Mouse (Mus musculus): ENCODE results near the gene Gpr155. TPM values are rescaled to one million over a fixed set of nuclear protein-coding genes. Genes with fewer than 3 reads are reported as not detected.

Gpr155 gene
- polyA plus RNA-seq, 1 experiment from 2014 or later: 4.9 TPM

DNA sequence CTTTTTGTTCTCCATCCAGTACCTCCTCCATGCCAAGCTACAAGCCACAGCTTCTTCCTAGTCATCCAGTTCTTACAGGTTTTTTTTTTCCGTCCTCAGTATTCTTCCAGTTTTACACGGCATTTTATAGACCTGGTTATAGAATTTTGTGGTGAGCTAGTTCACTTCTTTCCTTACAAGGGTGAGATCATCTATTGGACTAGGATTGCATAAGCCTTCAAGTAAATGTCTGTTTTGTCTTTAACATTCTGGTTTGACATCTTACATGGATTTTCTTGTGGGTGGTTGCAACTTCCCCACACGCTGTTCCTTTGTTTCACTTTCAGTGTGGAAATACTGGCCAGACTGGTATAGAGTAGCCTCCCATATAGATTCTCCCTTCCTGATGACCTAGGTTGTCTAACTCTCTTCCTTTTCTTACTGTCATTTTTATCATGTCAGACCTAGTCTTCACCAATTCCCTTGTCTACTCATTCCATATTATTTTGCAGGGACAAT is 10.5 kb upstream of the Gpr155 start:
- Histone ChIP-seq H3K9ac (ENCODE audit: low read depth, low read length) (no peak overlapping the region), H3K4me3 (ENCODE audit: low read depth, low read length) (no peak overlapping the region), H3K36me3 (ENCODE audit: control insufficient read depth, insufficient read depth, low read length) (no peaks in the 10 kb centered on the region), H3K4me2 (no peak overlapping the region), H3K27ac (ENCODE audit: low read depth, low read length) (no peak overlapping the region), H3K27me3 (ENCODE audit: control insufficient read depth, insufficient read depth, low read length) (no peaks in the 10 kb centered on the region), H3K4me1 (ENCODE audit: control insufficient read depth, insufficient read depth, low read length) (no peaks in the 10 kb centered on the region), H3K9me3 (replicated peaks; ENCODE audit: control insufficient read depth, low read length) (no peaks in the 10 kb centered on the region)
- WGBS (ENCODE audit: insufficient replicate concordance): 77% methylated on average over 3 of the region's 3 CpGs
- ATAC-seq (replicated peaks; ENCODE audit: insufficient number of reproducible peaks, low FRiP score, low TSS enrichment): no peak

DNA sequence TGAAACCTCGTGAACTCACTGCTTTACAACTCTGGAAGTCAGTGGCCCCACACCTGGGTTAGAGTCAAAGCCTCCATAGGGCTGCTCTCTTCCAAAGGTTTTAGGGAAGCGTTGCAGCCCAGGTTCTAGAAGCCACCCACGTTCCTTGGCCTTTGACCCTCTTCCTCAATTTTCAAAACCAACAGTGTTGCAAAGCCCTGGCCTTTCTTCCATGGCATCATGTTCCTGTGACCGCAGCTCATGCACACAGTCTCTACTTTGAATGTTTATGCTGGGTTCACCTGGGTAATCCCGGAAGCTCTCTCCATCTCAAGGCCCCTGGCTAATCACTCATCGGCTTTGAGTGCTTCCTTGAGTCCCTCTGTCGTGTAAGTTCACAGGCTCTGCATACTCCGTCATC is 9.1 kb upstream of the Gpr155 start:
- Histone ChIP-seq H3K27ac (ENCODE audit: low read depth, low read length) (no peak overlapping the region), H3K36me3 (ENCODE audit: control insufficient read depth, insufficient read depth, low read length) (no peaks in the 10 kb centered on the region), H3K9ac (ENCODE audit: low read depth, low read length) (no peak overlapping the region), H3K4me3 (ENCODE audit: low read depth, low read length) (no peak overlapping the region), H3K4me1 (ENCODE audit: control insufficient read depth, insufficient read depth, low read length) (no peaks in the 10 kb centered on the region), H3K9me3 (replicated peaks; ENCODE audit: control insufficient read depth, low read length) (no peaks in the 10 kb centered on the region), H3K27me3 (ENCODE audit: control insufficient read depth, insufficient read depth, low read length) (no peaks in the 10 kb centered on the region), H3K4me2 (no peak overlapping the region)
- no peak for ATAC-seq (replicated peaks; ENCODE audit: insufficient number of reproducible peaks, low FRiP score, low TSS enrichment)
- WGBS (ENCODE audit: insufficient replicate concordance): 74% methylated on average over 8 of the region's 8 CpGs

DNA sequence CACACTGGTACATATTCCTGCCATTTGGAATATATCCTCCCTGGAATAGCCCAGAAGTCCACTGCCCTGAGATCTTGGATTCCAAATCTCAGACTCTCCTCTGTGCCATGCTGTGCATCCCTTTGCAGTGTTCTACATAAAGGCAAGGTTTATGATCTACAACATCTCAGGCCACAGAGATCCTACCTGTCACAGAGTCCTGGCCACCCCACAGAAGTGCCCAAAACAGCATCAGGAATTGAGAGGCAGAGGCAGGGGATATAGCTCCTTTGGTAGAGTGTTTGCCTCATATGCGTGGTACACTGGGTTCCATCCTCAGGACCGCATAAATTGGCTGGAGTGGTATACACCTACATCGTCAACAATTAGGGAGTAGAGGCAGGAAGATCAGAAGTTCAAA is 8.1 kb upstream of the Gpr155 start:
- Histone ChIP-seq H3K4me3 (ENCODE audit: low read depth, low read length) (no peak overlapping the region), H3K9ac (ENCODE audit: low read depth, low read length) (no peak overlapping the region), H3K27ac (ENCODE audit: low read depth, low read length) (no peak overlapping the region), H3K9me3 (replicated peaks; ENCODE audit: control insufficient read depth, low read length) (no peaks in the 10 kb centered on the region), H3K4me2 (no peak overlapping the region), H3K36me3 (ENCODE audit: control insufficient read depth, insufficient read depth, low read length) (no peaks in the 10 kb centered on the region), H3K27me3 (ENCODE audit: control insufficient read depth, insufficient read depth, low read length) (no peaks in the 10 kb centered on the region), H3K4me1 (ENCODE audit: control insufficient read depth, insufficient read depth, low read length) (no peaks in the 10 kb centered on the region)
- ATAC-seq (replicated peaks; ENCODE audit: insufficient number of reproducible peaks, low FRiP score, low TSS enrichment): no peak
- WGBS (ENCODE audit: insufficient replicate concordance): 80% methylated on average over 3 of the region's 3 CpGs

GRCm38 (mm10) chr2:73392772-73393171 is 6.4 kb upstream of the Gpr155 start:
- H3K9me3 ChIP-seq (replicated peaks; ENCODE audit: control insufficient read depth, low read length): no peaks in the 10 kb centered on the region
- no peak overlapping the region for H3K27ac ChIP-seq (ENCODE audit: low read depth, low read length)
- no peak for ATAC-seq (replicated peaks; ENCODE audit: insufficient number of reproducible peaks, low FRiP score, low TSS enrichment)
- H3K27me3 ChIP-seq (ENCODE audit: control insufficient read depth, insufficient read depth, low read length): no peaks in the 10 kb centered on the region
- 81% methylated on average over 2 of the region's 2 CpGs for WGBS (ENCODE audit: insufficient replicate concordance)
- no peak overlapping the region for H3K4me2 ChIP-seq
- H3K36me3 ChIP-seq (ENCODE audit: control insufficient read depth, insufficient read depth, low read length): no peaks in the 10 kb centered on the region
- no peak overlapping the region for H3K9ac ChIP-seq (ENCODE audit: low read depth, low read length)
- no peak overlapping the region for H3K4me3 ChIP-seq (ENCODE audit: low read depth, low read length)
- H3K4me1 ChIP-seq (ENCODE audit: control insufficient read depth, insufficient read depth, low read length): no peaks in the 10 kb centered on the region

GRCm38 (mm10) chr2:73389951-73390350 is 3.6 kb upstream of the Gpr155 start:
- Histone ChIP-seq H3K4me1 (ENCODE audit: control insufficient read depth, insufficient read depth, low read length) (peaks cover 5% of the 10 kb centered on the region; the same call in 1 of the 2 replicates), H3K36me3 (ENCODE audit: control insufficient read depth, insufficient read depth, low read length) (no peaks in the 10 kb centered on the region), H3K4me2 (no peak overlapping the region), H3K27ac (ENCODE audit: low read depth, low read length) (no peak overlapping the region), H3K9ac (ENCODE audit: low read depth, low read length) (no peak overlapping the region), H3K4me3 (ENCODE audit: low read depth, low read length) (no peak overlapping the region), H3K27me3 (ENCODE audit: control insufficient read depth, insufficient read depth, low read length) (no peaks in the 10 kb centered on the region), H3K9me3 (replicated peaks; ENCODE audit: control insufficient read depth, low read length) (no peaks in the 10 kb centered on the region)
- ATAC-seq (replicated peaks; ENCODE audit: insufficient number of reproducible peaks, low FRiP score, low TSS enrichment): no peak
- WGBS (ENCODE audit: insufficient replicate concordance): 81% methylated on average over 3 of the region's 3 CpGs

DNA sequence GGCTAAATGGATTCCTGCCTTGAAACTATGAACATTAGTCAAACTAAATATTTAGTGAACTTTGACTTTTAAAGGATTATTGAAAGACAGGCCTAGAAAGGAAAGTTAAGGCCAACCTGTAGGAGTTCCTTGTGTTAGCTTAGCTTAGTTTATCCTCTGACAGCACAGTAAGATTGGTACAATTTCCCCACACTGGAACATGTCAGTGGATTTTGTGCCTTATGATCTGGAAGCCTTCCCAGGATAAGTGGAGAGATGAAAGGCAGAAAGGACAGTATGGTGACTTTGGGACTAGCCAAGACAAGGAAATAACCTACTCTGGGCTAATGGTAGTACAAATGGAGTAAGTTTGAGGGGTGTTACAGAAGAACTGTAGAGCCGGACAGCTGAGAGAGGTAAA is 1.4 kb upstream of the Gpr155 start:
- Histone ChIP-seq H3K9ac (ENCODE audit: low read depth, low read length) (no peak overlapping the region), H3K27ac (ENCODE audit: low read depth, low read length) (no peak overlapping the region), H3K4me1 (ENCODE audit: control insufficient read depth, insufficient read depth, low read length) (peaks cover 5% of the 10 kb centered on the region; the same call in 1 of the 2 replicates), H3K27me3 (ENCODE audit: control insufficient read depth, insufficient read depth, low read length) (no peaks in the 10 kb centered on the region), H3K4me2 (no peak overlapping the region), H3K36me3 (ENCODE audit: control insufficient read depth, insufficient read depth, low read length) (no peaks in the 10 kb centered on the region), H3K4me3 (ENCODE audit: low read depth, low read length) (no peak overlapping the region), H3K9me3 (replicated peaks; ENCODE audit: control insufficient read depth, low read length) (no peaks in the 10 kb centered on the region)
- no peak for ATAC-seq (replicated peaks; ENCODE audit: insufficient number of reproducible peaks, low FRiP score, low TSS enrichment)
- 86% methylated on average over 1 of the region's 1 CpGs for WGBS (ENCODE audit: insufficient replicate concordance)

DNA sequence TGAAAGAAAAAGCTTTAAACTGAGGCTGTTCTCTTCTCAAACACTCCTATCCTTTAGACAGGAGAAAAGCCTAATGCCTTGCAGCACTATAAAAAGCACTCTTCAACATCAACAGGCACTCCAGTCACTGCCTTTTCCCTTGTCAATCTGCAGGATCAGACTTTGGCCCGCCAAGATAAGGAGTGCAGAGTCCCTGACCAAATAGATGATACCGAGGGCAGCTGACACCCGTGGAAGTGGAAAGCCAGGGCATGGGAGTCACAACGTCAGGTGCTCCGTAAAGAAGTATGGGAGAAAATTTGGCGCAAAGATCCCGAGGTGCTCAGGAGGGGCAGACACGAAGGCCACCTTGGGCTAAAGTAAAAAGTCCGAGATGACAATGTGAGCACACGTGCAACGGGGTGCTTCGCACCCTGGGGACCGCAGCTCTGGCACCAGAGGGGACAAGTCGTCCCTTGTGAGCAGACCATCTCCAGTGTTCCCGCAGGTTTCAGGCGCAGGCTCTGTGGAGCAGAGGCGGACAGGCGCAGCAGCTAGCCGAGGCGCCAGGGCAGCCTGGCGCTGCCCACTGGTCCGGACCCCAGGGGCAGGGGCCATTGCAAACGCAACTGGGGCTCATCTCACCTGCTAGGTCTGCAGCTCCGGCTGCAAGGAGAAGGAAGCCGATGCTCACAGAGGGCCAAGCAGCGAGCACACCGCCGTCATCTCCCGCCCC is 574 bp downstream of the Gpr155 start:
- WGBS (ENCODE audit: insufficient replicate concordance): 2% methylated on average over 29 of the region's 29 CpGs
- Histone ChIP-seq H3K36me3 (ENCODE audit: control insufficient read depth, insufficient read depth, low read length) (no peaks in the 10 kb centered on the region), H3K27me3 (ENCODE audit: control insufficient read depth, insufficient read depth, low read length) (no peaks in the 10 kb centered on the region), H3K4me3 (ENCODE audit: low read depth, low read length) (peak overlapping the region; percentile 72), H3K4me2 (peak overlapping the region; percentile 100), H3K27ac (ENCODE audit: low read depth, low read length) (0 out of 2 replicates have a peak overlapping the region, but pooled peaks have one; percentile 35), H3K4me1 (ENCODE audit: control insufficient read depth, insufficient read depth, low read length) (peaks cover 5% of the 10 kb centered on the region; the same call in 1 of the 2 replicates), H3K9ac (ENCODE audit: low read depth, low read length) (peak overlapping the region; percentile 72), H3K9me3 (replicated peaks; ENCODE audit: control insufficient read depth, low read length) (no peaks in the 10 kb centered on the region)
- ATAC-seq (replicated peaks; ENCODE audit: insufficient number of reproducible peaks, low FRiP score, low TSS enrichment): peak; percentile 36

GRCm38 (mm10) chr2:73385172-73385571 is 1.2 kb downstream of the Gpr155 start:
- H3K36me3 ChIP-seq (ENCODE audit: control insufficient read depth, insufficient read depth, low read length): no peaks in the 10 kb centered on the region
- H3K9ac ChIP-seq (ENCODE audit: low read depth, low read length): no peak overlapping the region
- H3K4me3 ChIP-seq (ENCODE audit: low read depth, low read length): no peak overlapping the region
- WGBS (ENCODE audit: insufficient replicate concordance): 80% methylated on average over 4 of the region's 4 CpGs
- H3K4me2 ChIP-seq: peak overlapping the region; percentile 100
- no peak overlapping the region for H3K27ac ChIP-seq (ENCODE audit: low read depth, low read length)
- no peaks in the 10 kb centered on the region for H3K27me3 ChIP-seq (ENCODE audit: control insufficient read depth, insufficient read depth, low read length)
- no peak for ATAC-seq (replicated peaks; ENCODE audit: insufficient number of reproducible peaks, low FRiP score, low TSS enrichment)
- peaks cover 5% of the 10 kb centered on the region for H3K4me1 ChIP-seq (ENCODE audit: control insufficient read depth, insufficient read depth, low read length)
- H3K9me3 ChIP-seq (replicated peaks; ENCODE audit: control insufficient read depth, low read length): no peaks in the 10 kb centered on the region
